Mouse (Mus musculus): ENCODE results near the gene Kcnj11.

The Kcnj11 gene

DNA sequence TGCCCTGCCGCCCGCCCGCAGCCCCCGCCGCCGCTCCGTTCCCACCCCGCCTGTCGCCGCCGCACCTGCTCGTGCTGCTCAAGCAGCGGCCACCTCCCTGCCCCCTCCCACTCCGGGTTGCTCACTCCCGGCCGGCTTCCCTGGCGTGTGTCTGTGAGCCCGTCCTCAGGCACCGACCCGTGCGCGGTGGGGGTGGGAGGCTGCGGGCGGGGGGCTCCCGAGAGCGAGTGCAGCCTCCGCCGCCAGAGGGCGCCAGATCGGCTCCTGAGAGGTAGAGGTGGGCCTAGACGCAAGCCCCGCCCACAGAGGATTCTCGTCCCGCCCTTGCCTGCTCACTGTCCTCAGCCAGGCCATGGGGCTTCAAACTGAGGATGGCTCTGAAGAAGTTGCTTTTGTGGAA is at the start of gene Kcnj11:
Gene Kcnj11 (minus strand): TSS at position 202 of the 400 bp plus-strand sequence.
- DNase-seq (ENCODE audit: low read depth, low spot score), result peak; percentile 35

- DNase-seq (ENCODE audit: low read depth, low spot score), result no peak
These were observed 46.9 kb upstream of the Kcnj11 start for GRCm38 (mm10) chr7:46147417-46147816.

DNA sequence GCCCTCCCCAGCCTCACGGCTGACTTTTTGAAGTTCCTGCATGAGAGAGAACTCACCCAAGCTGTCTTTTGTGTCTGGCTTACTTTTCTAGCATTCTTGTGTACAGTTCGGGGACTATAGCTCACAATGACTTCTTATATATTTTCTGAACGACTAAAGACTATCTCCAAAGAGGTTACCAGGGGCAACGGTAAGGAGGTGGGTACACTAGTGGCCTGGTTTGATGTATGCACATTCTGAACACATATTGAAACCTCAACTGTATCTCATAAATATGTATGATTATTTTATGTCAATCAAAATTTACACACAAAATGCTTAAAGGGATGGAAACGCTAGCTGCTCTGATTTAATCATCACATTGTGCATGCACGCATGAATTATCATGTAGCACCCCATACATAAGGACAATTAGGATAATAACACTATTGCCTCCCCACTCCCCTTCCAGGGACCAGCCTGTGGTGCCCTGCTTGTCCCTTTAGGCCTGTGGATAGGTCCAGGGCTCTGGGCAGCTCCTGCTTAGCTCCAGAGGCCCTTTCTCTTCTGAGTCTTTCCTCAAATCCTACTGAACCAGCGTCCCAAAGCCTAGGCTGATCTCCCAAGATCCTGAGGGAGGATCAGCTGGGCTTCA is 46.2 kb upstream of the Kcnj11 start:
- no peak for DNase-seq (ENCODE audit: low read depth, low spot score)

DNA sequence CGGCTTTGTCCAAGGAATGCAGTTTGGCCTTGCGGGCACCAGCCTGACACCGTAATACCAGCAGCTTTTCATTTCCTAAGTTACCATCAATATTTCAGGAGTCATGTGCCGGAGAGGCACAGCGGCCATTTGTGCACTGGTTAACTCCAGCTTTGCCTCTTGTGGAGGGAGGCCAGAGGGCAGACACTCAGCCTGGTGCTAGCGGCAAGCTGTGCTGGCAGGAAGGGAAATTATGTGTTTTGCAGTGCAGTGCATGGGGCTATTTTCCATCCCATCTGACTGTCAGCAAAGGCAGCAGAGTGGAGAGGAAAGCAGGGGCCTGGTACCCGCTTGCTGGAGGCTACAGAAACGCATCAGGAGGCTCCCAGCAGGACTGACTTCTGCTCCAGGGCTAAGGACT is 43.5 kb upstream of the Kcnj11 start:
- DNase-seq (ENCODE audit: low read depth, low spot score), result no peak

GRCm38 (mm10) chr7:46138329-46138930 is 37.9 kb upstream of the Kcnj11 start:
- DNase-seq (ENCODE audit: low read depth, low spot score), result no peak

- DNase-seq (ENCODE audit: low read depth, low spot score), result no peak
These were observed 33.3 kb upstream of the Kcnj11 start for GRCm38 (mm10) chr7:46133858-46134257.

- DNase-seq (ENCODE audit: low read depth, low spot score), result no peak
These were observed 31.7 kb upstream of the Kcnj11 start for GRCm38 (mm10) chr7:46132229-46132628.

DNA sequence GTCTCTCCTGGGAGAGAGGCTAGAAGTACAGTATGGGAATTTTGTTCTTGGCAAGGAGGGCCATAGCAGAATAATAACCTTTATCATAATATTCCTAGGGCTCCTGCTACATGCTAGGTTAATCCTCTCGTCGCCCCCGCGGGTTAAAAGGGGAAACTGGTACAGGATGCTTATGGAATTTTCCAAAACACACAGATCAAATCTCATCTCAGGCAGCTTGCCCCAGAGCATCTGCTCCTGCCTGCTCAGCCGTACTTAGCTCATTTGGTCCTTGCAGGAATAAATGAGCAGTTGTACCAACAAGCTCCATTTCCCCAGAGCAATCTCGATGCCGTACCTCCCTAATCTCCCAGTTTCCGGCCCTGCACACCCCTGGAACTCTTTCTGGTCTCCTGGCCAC is 31.2 kb upstream of the Kcnj11 start:
- DNase-seq (ENCODE audit: low read depth, low spot score), result no peak

DNA sequence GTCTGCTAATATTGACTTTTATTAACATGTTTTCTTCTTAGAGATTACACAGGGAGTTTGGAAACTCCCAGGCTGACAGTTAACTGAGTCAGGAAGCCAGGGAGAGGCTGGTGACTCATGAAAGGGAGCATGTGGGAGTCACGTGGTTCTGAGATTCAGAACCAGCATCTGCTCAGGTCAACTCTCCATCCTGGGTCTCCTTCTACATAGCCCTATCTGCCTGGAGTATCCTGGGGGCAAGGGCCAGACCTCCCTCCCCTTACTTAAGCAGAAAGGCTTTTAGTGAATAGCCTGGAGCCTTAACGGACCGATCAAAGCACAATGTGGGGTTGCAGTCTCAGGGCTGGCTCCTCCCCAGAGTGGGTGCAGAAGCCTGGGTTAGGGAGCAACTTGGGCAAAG is 30.7 kb upstream of the Kcnj11 start:
- no peak for DNase-seq (ENCODE audit: low read depth, low spot score)

DNA sequence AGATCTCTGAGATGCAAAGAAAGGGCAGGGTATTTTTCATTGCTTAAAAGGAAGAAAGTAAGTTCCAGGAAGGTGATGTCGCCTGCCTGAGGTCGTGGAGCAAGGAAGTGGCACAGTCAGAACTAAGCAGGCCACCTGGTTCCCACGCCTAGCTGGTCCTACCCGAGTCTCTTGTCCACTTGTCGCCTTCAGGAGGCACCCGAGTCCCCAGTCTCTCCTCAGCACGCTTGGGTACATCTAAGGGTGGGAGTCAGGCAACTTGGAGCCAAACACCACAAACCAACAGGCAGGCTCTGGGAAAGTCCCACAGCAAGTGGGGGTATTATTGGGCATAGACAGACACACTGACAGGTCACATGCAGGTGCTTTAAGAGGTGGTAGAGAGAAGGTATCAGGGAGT is 30.2 kb upstream of the Kcnj11 start:
- no peak for DNase-seq (ENCODE audit: low read depth, low spot score)

- DNase-seq (ENCODE audit: low read depth, low spot score), result no peak
These were observed 29.1 kb upstream of the Kcnj11 start for GRCm38 (mm10) chr7:46129463-46130179.

DNA sequence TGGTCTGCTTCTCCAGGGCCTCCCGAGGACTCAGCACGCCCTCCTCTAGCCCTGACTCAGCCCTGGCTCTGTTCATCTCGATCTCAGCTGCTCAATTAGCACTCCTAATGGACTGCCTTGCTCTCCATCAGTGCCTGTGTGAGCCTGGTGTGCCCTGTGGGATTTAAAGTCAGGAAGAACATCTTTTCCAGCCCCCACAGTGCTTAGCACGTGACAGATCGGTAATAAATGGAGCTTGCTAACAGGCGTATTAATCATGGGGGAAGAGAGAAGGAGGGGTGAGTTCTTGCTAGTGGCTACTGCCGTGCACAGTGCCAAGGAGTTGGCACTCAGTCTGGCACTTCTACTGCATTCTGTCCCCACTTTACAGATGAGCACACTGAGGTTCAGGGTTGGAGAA is 27.6 kb upstream of the Kcnj11 start:
- DNase-seq (ENCODE audit: low read depth, low spot score), result no peak

- no peak for DNase-seq (ENCODE audit: low read depth, low spot score)
These were observed 24.8 kb upstream of the Kcnj11 start for GRCm38 (mm10) chr7:46125340-46125739.

DNA sequence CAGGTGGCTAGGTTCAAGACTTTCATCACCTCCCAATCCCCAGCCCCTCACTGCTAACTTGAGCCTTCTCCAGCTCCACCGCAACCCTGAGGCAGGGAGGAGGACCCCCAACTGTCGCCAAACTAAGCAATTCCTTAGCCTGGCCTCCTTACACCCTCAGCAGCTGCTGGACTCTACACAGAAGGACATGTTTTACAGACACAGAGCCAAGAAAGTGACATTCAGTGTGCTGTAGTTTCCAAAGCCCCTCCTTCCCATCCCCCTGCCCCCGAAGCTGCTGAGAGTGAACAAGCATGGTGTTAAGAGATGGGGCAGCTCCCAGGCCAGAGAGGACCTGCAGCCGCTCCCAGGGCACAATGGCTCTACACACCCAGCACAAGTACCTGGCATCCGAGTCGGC is 23.9 kb upstream of the Kcnj11 start:
- DNase-seq (ENCODE audit: low read depth, low spot score), result no peak

DNA sequence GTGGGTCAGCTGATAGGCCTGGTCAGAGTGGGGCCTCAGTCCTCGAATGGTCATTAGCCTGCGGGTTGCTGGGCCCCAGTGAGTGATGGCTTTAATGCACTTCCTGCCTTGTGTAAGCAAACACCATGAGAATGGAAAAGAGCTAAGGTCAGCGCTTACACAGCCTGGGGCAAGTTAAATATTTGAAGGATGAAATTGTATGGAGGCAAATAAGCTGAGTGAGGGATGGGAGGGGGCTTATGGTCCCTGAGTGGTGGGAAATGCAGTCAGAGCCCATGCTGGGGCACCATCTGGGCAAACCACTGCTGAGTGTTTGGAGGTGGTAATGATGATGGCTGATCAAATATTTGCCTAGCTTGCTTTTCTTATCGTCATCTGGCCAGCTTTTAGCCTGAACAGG is 22.4 kb upstream of the Kcnj11 start:
- no peak for DNase-seq (ENCODE audit: low read depth, low spot score)

DNA sequence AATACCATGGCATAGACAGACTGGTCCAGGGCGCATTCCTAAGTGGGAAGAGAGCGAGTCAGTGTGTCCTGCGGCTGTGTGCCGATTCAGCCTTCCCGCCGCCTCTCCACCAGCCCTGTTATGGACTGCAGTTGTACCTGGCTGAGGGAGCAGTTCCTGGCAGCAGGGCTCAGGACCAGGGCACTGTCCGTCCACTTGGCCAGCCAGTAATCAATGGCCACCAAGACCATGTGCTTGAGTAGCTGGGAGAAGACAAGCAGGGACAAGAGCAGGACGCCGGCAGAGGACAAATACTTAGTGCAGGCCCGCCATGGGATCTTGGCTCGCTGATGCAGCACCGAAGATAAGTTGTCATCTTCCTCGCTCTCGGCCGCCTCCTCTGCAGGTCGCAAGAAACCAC is 16.5 kb upstream of the Kcnj11 start:
- DNase-seq (ENCODE audit: low read depth, low spot score), result no peak

GRCm38 (mm10) chr7:46116118-46116581 is 15.6 kb upstream of the Kcnj11 start:
- no peak for DNase-seq (ENCODE audit: low read depth, low spot score)

DNA sequence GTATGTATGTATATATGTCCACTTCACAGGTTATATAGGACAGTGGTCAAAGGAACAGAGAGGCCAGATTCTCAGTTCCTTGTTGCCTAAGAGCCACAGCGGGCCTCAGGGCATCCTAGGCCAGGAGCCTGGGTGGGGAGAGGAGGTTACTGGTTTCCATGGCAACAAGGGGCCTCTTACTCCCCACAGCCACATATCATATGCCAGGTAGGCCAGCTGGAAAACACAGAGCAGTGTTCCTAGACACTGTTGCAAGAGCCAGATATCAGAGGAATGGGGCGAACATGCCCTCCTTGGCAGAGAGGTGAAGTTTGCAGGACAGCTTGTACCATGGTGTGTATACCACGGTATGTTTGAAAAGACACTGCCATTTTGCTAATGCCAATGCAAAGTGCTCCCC is 12.9 kb upstream of the Kcnj11 start:
- DNase-seq (ENCODE audit: low read depth, low spot score), result no peak

DNA sequence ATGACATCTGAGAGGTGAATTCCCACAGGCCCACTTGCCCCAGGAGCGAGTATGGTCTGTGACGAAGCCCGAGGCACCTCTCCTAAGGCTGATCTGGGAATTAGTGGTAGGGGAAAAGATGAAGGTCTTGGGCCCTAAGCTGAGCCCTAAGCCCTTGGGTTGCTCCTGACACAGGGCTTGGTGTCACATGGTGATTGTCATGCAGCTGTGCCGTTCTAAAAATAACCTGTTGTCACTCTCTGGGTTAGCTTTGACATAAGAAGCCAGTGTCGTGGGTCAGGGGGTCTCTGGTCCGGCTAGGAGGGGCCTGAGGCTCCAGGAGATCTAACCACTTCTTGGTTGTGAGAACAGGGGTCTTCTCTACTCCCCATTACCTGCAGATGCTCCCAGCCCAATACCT is 11.4 kb upstream of the Kcnj11 start:
- no peak for DNase-seq (ENCODE audit: low read depth, low spot score)

GRCm38 (mm10) chr7:46111212-46111817 is 10.8 kb upstream of the Kcnj11 start:
- DNase-seq (ENCODE audit: low read depth, low spot score), result no peak

DNA sequence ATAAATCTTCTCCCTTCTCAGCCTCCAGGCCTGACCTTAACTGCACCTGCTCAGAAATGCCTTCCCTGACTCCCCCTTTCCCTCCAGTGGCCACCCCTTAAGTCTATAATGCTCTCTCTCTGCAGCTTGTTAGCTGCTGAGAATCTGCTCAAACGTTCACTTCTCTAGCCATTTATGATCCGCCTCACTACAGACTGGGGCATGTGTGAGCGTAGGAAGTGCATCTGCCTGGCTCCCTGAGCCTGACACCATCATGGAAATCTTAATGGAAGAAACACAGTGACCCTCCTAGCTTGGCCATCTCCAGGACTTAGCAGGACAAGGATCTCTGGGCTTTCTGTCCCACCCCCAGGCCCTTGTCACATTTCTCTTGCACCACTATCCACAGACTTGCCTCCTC is 9.5 kb upstream of the Kcnj11 start:
- DNase-seq (ENCODE audit: low read depth, low spot score), result no peak

DNA sequence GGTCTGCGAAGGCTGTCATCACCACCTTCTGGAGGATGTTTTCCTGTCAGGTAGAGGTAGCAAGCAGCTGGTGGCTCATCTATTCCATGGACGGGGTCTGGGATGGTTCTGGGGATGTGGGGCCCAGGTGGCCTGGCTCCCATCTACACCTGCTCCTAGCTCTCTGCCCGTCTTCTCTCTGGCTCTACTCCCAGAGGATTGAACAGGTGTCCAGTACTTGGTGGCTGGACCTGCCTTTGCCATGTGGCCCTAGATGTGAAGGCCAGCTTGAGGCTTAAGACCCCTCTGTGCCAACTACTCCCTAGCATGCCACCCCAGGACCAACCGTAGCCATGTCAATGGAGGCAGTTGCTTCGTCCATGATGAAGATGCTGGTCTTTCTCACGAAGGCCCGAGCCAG is 4.9 kb upstream of the Kcnj11 start:
- DNase-seq (ENCODE audit: low read depth, low spot score), result no peak
